Mouse (Mus musculus): ENCODE results near the gene Tsr1. TPM values are rescaled to one million over a fixed set of nuclear protein-coding genes. Genes with fewer than 3 reads are reported as not detected.

Tsr1 gene
- total RNA-seq (2021) = 10 to 100 TPM; 29.9 to 31.1 TPM
- long read RNA-seq, experiment 1, transcript Tsr1-201 (15 exons, 3,389 nt) = major isoform, 17 of 22 reads
- long read RNA-seq, experiment 1, partial matches to known transcripts = 3 of 22 reads
- long read RNA-seq, experiment 1, other reads (novel, unspliced or antisense) = 2 of 22 reads
- long read RNA-seq, experiment 2, transcript Tsr1-201 (15 exons, 3,389 nt) = major isoform, 19 of 23 reads
- long read RNA-seq, experiment 2, partial matches to known transcripts = 1 of 23 reads
- long read RNA-seq, experiment 2, other reads (novel, unspliced or antisense) = 3 of 23 reads

GRCm38 (mm10) chr11:74897678-74898516 lies at the start of gene Tsr1:
Tsr1 (plus strand) TSS chr11:74898071.
- peak; percentile 82 to 90 for DNase-seq (ENCODE audit: low spot score in 2 of 2)

- no peak for DNase-seq (ENCODE audit: low spot score in 2 of 2)
Observed at GRCm38 (mm10) chr11:74850998-74851661, 46.7 kb upstream of the Tsr1 start.

GRCm38 (mm10) chr11:74857756-74858155 lies 40.1 kb upstream of the Tsr1 start:
- no peak for DNase-seq (ENCODE audit: low spot score in 2 of 2)

GRCm38 (mm10) chr11:74862129-74862528 lies 35.7 kb upstream of the Tsr1 start:
- no peak for DNase-seq (ENCODE audit: low spot score in 2 of 2)

GRCm38 (mm10) chr11:74863471-74863870 lies 34.4 kb upstream of the Tsr1 start:
- DNase-seq (ENCODE audit: low spot score in 2 of 2) = no peak

- DNase-seq (ENCODE audit: low spot score in 2 of 2) = no peak
Observed at GRCm38 (mm10) chr11:74864421-74864820, 33.5 kb upstream of the Tsr1 start.

GRCm38 (mm10) chr11:74865252-74865651 lies 32.6 kb upstream of the Tsr1 start:
- no peak for DNase-seq (ENCODE audit: low spot score in 2 of 2)

GRCm38 (mm10) chr11:74866640-74867039 lies 31.2 kb upstream of the Tsr1 start:
- no peak for DNase-seq (ENCODE audit: low spot score in 2 of 2)

- DNase-seq (ENCODE audit: low spot score in 2 of 2) = no peak
Observed at GRCm38 (mm10) chr11:74867181-74867580, 30.7 kb upstream of the Tsr1 start.

- DNase-seq (ENCODE audit: low spot score in 2 of 2) = no peak
Observed at GRCm38 (mm10) chr11:74868046-74868760, 29.7 kb upstream of the Tsr1 start.

- no peak for DNase-seq (ENCODE audit: low spot score in 2 of 2)
Observed at GRCm38 (mm10) chr11:74869603-74870002, 28.3 kb upstream of the Tsr1 start.

- DNase-seq (ENCODE audit: low spot score in 2 of 2) = no peak
Observed at GRCm38 (mm10) chr11:74870544-74870943, 27.3 kb upstream of the Tsr1 start.

GRCm38 (mm10) chr11:74870991-74871622 lies 26.8 kb upstream of the Tsr1 start:
- DNase-seq (ENCODE audit: low spot score in 2 of 2) = peak; percentile 60 to 72

- DNase-seq (ENCODE audit: low spot score in 2 of 2) = peak; percentile 43 to 57
Observed at GRCm38 (mm10) chr11:74874630-74875029, 23.2 kb upstream of the Tsr1 start.

GRCm38 (mm10) chr11:74876801-74877200 lies 21.1 kb upstream of the Tsr1 start:
- peak in 1 of 2 experiments; percentile 42 for DNase-seq (ENCODE audit: low spot score in 2 of 2)

- DNase-seq (ENCODE audit: low spot score in 2 of 2) = no peak
Observed at GRCm38 (mm10) chr11:74880999-74881398, 16.9 kb upstream of the Tsr1 start.

GRCm38 (mm10) chr11:74881979-74882378 lies 15.9 kb upstream of the Tsr1 start:
- DNase-seq (ENCODE audit: low spot score in 2 of 2) = peak; percentile 64 to 76

GRCm38 (mm10) chr11:74883098-74883497 lies 14.8 kb upstream of the Tsr1 start:
- no peak for DNase-seq (ENCODE audit: low spot score in 2 of 2)

GRCm38 (mm10) chr11:74894619-74895018 lies 3.3 kb upstream of the Tsr1 start:
- no peak for DNase-seq (ENCODE audit: low spot score in 2 of 2)
